Mouse (Mus musculus): ENCODE measurements around the gene Il1r1. TPM values are rescaled to one million over a fixed set of nuclear protein-coding genes. Genes with fewer than 3 reads are reported as not detected.
"Not testable (repeated sequence)": the region's sequence is repeated elsewhere in the genome, so short reads cannot be mapped to it uniquely, and the experiment has no call there.

Il1r1 gene
- polyA plus RNA-seq, 1 experiment from 2014 or later: 0.53 TPM

DNA sequence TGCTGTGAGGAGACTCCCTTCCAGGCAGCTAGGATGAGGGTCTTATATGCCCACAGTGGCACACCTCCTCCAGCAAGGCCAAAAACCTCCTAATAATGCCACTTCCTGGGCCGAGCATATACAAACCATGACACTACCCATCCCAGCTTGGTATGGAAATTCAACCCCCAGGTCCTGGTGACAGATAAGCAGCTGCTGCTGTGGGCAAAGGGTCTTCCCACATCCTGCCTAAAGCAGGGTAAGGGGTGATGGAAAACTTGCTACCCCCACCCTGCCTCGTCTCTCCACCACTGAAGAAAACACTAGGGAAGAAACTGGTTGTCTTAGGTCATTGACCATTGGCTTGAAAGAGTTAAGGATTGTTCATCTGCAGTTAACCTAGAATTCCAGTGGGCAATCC is 53.8 kb downstream of the Il1r1 start:
- H3K27me3 ChIP-seq (ENCODE audit: low read depth, poor library complexity, severe bottlenecking): no peaks in the 10 kb centered on the region
- H3K4me1 ChIP-seq: no peaks in the 10 kb centered on the region
- no peak overlapping the region for H3K27ac ChIP-seq (replicated peaks)
- H3K9me3 ChIP-seq (replicated peaks): no peaks in the 10 kb centered on the region
- DNase-seq (ENCODE audit: low spot score): no peak
- WGBS: 82% methylated on average over 2 of the region's 2 CpGs
- no peak overlapping the region for H3K4me3 ChIP-seq
- H3K36me3 ChIP-seq: no peaks in the 10 kb centered on the region

GRCm38 (mm10) chr1:40279182-40279743 is 54.4 kb downstream of the Il1r1 start:
- no peaks in the 10 kb centered on the region for H3K27me3 ChIP-seq (ENCODE audit: low read depth, poor library complexity, severe bottlenecking)
- H3K27ac ChIP-seq (replicated peaks): no peak overlapping the region
- H3K4me1 ChIP-seq: no peaks in the 10 kb centered on the region
- no peak overlapping the region for H3K4me3 ChIP-seq
- no peaks in the 10 kb centered on the region for H3K36me3 ChIP-seq
- WGBS: 91% methylated on average over 11 of the region's 11 CpGs
- no peak for DNase-seq (ENCODE audit: low spot score)
- no peaks in the 10 kb centered on the region for H3K9me3 ChIP-seq (replicated peaks)

GRCm38 (mm10) chr1:40281950-40282349 is 57.1 kb downstream of the Il1r1 start:
- H3K9me3 ChIP-seq (replicated peaks): no peaks in the 10 kb centered on the region
- no peaks in the 10 kb centered on the region for H3K36me3 ChIP-seq
- H3K27me3 ChIP-seq (ENCODE audit: low read depth, poor library complexity, severe bottlenecking): no peaks in the 10 kb centered on the region
- no peaks in the 10 kb centered on the region for H3K4me1 ChIP-seq
- no peak overlapping the region for H3K27ac ChIP-seq (replicated peaks)
- no peak for DNase-seq (ENCODE audit: low spot score)
- 76% methylated on average over 4 of the region's 4 CpGs for WGBS
- no peak overlapping the region for H3K4me3 ChIP-seq

DNA sequence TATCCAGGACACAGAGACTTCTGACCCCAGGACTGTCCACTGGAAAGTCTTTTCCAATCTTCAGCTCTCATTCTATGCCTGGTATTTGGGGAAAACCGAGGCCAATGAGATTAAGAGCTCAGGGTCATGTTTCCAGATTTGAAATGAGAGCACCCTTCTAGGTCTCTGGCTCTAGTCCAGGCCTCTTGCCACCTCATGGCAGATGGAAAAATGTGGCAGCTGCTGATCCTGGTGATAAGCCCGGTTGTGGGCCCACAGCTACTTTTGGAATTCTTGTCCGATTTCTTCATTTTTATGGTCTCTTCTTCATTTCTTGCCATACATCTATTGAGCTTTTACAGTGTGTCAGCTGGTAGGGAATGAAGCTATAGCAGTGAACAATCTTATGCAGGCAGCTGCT is 57.5 kb downstream of the Il1r1 start:
- Histone ChIP-seq H3K4me1 (no peaks in the 10 kb centered on the region), H3K27ac (replicated peaks) (no peak overlapping the region), H3K9me3 (replicated peaks) (no peaks in the 10 kb centered on the region), H3K36me3 (no peaks in the 10 kb centered on the region), H3K27me3 (ENCODE audit: low read depth, poor library complexity, severe bottlenecking) (no peaks in the 10 kb centered on the region), H3K4me3 (no peak overlapping the region)
- 88% methylated on average over 3 of the region's 3 CpGs for WGBS
- DNase-seq (ENCODE audit: low spot score): no peak

GRCm38 (mm10) chr1:40283995-40284394 is 59.1 kb downstream of the Il1r1 start:
- DNase-seq (ENCODE audit: low spot score): no peak
- H3K4me1 ChIP-seq: no peaks in the 10 kb centered on the region
- no peaks in the 10 kb centered on the region for H3K36me3 ChIP-seq
- no peaks in the 10 kb centered on the region for H3K9me3 ChIP-seq (replicated peaks)
- 78% methylated on average over 5 of the region's 5 CpGs for WGBS
- no peak overlapping the region for H3K4me3 ChIP-seq
- no peaks in the 10 kb centered on the region for H3K27me3 ChIP-seq (ENCODE audit: low read depth, poor library complexity, severe bottlenecking)
- no peak overlapping the region for H3K27ac ChIP-seq (replicated peaks)

- WGBS: 71% methylated on average over 12 of the region's 12 CpGs
- no peak for DNase-seq (ENCODE audit: low spot score)
- Histone ChIP-seq H3K27ac (replicated peaks) (no peak overlapping the region), H3K36me3 (no peaks in the 10 kb centered on the region), H3K4me3 (no peak overlapping the region), H3K9me3 (replicated peaks) (no peaks in the 10 kb centered on the region), H3K27me3 (ENCODE audit: low read depth, poor library complexity, severe bottlenecking) (no peaks in the 10 kb centered on the region), H3K4me1 (no peaks in the 10 kb centered on the region)
Observed at GRCm38 (mm10) chr1:40290489-40291255, 65.8 kb downstream of the Il1r1 start.

DNA sequence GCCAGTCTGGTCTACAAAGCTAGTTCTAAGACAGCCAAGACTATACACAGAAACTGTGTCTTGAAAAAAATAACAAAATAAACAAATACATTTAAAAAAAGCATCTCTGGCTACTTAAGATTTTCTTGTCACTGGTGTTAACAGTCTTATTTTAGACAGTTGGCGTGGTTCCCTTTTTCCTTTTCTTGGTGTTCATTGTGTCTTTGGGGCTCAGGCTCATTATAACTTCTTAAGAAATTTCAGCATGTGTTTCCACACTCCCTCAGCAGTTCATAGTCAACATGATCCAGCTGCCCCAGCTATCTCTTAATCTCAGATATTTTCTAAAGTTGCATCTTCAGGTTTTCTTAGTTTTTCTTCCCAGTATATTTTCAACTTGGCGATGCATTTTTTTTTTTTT is 67.4 kb downstream of the Il1r1 start:
- H3K9me3 ChIP-seq (replicated peaks): no peaks in the 10 kb centered on the region
- no peak for DNase-seq (ENCODE audit: low spot score)
- no peaks in the 10 kb centered on the region for H3K4me1 ChIP-seq
- no peak overlapping the region for H3K27ac ChIP-seq (replicated peaks)
- no peaks in the 10 kb centered on the region for H3K27me3 ChIP-seq (ENCODE audit: low read depth, poor library complexity, severe bottlenecking)
- no peak overlapping the region for H3K4me3 ChIP-seq
- WGBS: 95% methylated on average over 2 of the region's 2 CpGs
- no peaks in the 10 kb centered on the region for H3K36me3 ChIP-seq

DNA sequence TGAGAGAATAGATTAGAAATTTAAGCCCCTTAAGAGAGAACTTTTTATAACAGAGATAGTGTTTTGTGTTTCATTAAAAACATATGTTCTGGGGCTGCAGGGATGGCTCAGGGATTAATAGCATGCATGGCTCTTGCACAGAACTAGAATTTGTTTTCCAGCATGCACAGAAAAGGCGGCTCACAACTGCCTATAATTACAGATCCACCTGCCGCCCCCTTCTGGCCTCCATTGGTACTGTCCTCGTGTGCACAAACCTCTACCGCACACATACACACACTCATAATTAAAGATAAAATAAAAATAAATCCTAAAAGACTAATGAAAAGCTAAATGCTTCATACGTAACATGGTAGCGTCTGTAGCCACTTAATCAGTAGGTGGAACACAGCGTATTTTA is 69.0 kb downstream of the Il1r1 start:
- H3K9me3 ChIP-seq (replicated peaks): no peaks in the 10 kb centered on the region
- no peaks in the 10 kb centered on the region for H3K36me3 ChIP-seq
- no peaks in the 10 kb centered on the region for H3K27me3 ChIP-seq (ENCODE audit: low read depth, poor library complexity, severe bottlenecking)
- H3K4me3 ChIP-seq: no peak overlapping the region
- WGBS: 96% methylated on average over 7 of the region's 7 CpGs
- H3K27ac ChIP-seq (replicated peaks): no peak overlapping the region
- no peaks in the 10 kb centered on the region for H3K4me1 ChIP-seq
- no peak for DNase-seq (ENCODE audit: low spot score)

DNA sequence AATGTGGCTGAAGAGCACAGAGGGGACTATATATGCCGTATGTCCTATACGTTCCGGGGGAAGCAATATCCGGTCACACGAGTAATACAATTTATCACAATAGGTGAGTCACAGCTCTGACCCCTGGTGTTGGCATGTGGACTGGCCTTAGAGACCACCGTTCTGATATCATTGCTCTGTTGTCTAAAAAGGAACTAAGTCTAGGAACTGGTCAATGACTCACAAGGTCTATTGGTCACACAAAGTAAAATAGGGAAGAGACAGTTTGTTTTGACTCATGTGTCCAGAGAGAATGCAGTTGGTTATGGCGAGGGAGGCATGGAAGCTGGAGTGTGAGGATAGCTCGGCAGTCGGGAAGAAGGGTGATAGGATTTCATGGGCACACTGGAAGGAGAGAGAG is 69.9 kb downstream of the Il1r1 start:
- 86% methylated on average over 9 of the region's 9 CpGs for WGBS

GRCm38 (mm10) chr1:40298053-40298452 is 73.2 kb downstream of the Il1r1 start:
- Histone ChIP-seq H3K4me3 (no peak overlapping the region), H3K27me3 (ENCODE audit: low read depth, poor library complexity, severe bottlenecking) (no peaks in the 10 kb centered on the region), H3K4me1 (no peaks in the 10 kb centered on the region), H3K27ac (replicated peaks) (no peak overlapping the region), H3K36me3 (no peaks in the 10 kb centered on the region), H3K9me3 (replicated peaks) (no peaks in the 10 kb centered on the region)
- WGBS: 92% methylated on average over 2 of the region's 2 CpGs
- DNase-seq (ENCODE audit: low spot score): no peak

More for the DNA sequence above, 69.9 kb downstream of the Il1r1 start:
- Histone ChIP-seq H3K27ac (replicated peaks) (no peak overlapping the region), H3K4me1 (no peaks in the 10 kb centered on the region), H3K27me3 (ENCODE audit: low read depth, poor library complexity, severe bottlenecking) (no peaks in the 10 kb centered on the region), H3K9me3 (replicated peaks) (no peaks in the 10 kb centered on the region), H3K4me3 (no peak overlapping the region), H3K36me3 (no peaks in the 10 kb centered on the region)
- DNase-seq (ENCODE audit: low spot score): no peak

DNA sequence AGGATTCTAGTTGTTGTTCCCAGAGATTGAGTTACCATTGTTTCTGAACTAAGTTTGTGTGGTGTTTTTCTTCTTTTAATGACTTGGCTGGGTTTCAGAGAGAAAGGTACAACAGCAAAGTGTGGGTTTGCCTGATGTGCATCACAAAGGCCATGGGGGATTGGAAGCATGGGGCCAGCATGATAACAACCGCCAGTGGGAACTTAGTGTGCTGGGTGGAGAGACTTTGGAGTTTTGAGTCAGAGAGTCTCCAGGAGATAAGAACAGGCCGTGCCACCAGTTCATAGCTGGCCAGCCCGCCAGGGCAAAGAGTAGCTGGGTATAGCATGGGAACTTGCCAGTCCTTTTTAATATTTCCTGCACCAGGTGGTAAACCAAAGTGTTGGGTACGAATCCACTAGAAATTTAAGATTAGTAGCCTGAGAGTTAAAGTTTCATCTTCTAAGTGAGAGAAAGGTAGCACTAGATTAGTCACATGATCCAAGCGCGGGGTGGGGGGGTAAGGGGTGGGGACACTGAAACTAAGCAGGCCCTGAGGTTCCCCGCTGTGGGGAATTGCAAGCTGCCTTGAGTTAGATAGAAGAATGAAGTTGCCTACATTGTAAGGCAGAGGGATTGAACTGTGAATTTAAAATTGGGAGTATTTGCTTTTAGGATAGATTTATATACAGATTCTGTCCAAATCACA is 78.4 kb downstream of the Il1r1 start:
- Histone ChIP-seq H3K36me3 (no peaks in the 10 kb centered on the region), H3K4me3 (no peak overlapping the region), H3K27me3 (ENCODE audit: low read depth, poor library complexity, severe bottlenecking) (no peaks in the 10 kb centered on the region), H3K4me1 (no peaks in the 10 kb centered on the region), H3K9me3 (replicated peaks) (no peaks in the 10 kb centered on the region), H3K27ac (replicated peaks) (no peak overlapping the region)
- no peak for DNase-seq (ENCODE audit: low spot score)
- WGBS: 60% methylated on average over 7 of the region's 7 CpGs

GRCm38 (mm10) chr1:40304321-40304720 is 79.4 kb downstream of the Il1r1 start:
- not testable (repeated sequence) for H3K9me3 ChIP-seq (replicated peaks); H3K4me3 ChIP-seq; DNase-seq (ENCODE audit: low spot score); H3K36me3 ChIP-seq; H3K27me3 ChIP-seq (ENCODE audit: low read depth, poor library complexity, severe bottlenecking); H3K4me1 ChIP-seq; H3K27ac ChIP-seq (replicated peaks)
- 61% methylated on average over 4 of the region's 4 CpGs for WGBS

- DNase-seq (ENCODE audit: low spot score): no peak
- WGBS: 84% methylated on average over 2 of the region's 2 CpGs
- no peak overlapping the region for H3K4me3 ChIP-seq
Observed at GRCm38 (mm10) chr1:40306111-40306510, 81.2 kb downstream of the Il1r1 start.

More at GRCm38 (mm10) chr1:40306111-40306510, 81.2 kb downstream of the Il1r1 start:
- H3K27ac ChIP-seq (replicated peaks): no peak overlapping the region
- H3K27me3 ChIP-seq (ENCODE audit: low read depth, poor library complexity, severe bottlenecking): no peaks in the 10 kb centered on the region
- H3K36me3 ChIP-seq: no peaks in the 10 kb centered on the region
- no peaks in the 10 kb centered on the region for H3K9me3 ChIP-seq (replicated peaks)
- no peaks in the 10 kb centered on the region for H3K4me1 ChIP-seq

All from midbrain, embryonic 10.5 days (tissue).